Mouse (Mus musculus): Measurements from ENCODE around the gene Cck. TPM values are rescaled to one million over a fixed set of nuclear protein-coding genes. Genes with fewer than 3 reads are reported as not detected.

Gene Cck
- 100 to 1,000 TPM; 541 to 561 TPM for total RNA-seq (2021)
- long read RNA-seq, experiment 1, transcript Cck-203 (2 exons, 783 nt) = minor isoform, 13 of 319 reads
- long read RNA-seq, experiment 1, transcript Cck-201 (3 exons, 691 nt) = major isoform, 183 of 319 reads
- long read RNA-seq, experiment 1, partial matches to known transcripts = 0 of 319 reads
- long read RNA-seq, experiment 1, other reads (novel, unspliced or antisense) = 123 of 319 reads
- long read RNA-seq, experiment 2, transcript Cck-201 (3 exons, 691 nt) = major isoform, 419 of 769 reads
- long read RNA-seq, experiment 2, transcript Cck-202 (3 exons, 385 nt) = minor isoform, 10 of 769 reads
- long read RNA-seq, experiment 2, transcript Cck-203 (2 exons, 783 nt) = minor isoform, 23 of 769 reads
- long read RNA-seq, experiment 2, partial matches to known transcripts = 0 of 769 reads
- long read RNA-seq, experiment 2, other reads (novel, unspliced or antisense) = 317 of 769 reads

DNA sequence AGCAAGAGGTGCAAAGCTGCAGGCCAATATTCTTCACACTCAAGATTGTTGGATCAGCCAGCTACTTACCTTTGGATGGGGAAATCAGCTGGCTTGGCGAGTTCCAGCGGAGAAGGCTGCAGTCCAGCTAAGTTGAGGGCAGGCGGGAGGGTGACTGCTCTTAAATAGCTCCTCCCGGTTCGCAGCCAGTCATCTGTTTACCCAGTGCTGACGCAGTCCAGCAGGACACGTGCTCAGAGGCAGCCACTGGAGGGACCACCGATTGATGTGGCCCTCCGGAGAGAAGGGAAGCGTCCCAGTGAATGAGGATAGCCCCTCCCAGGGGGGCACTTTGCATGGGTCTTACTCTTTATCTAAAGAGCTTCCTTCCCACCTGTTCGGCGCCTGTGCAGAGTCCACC lies at the start of gene Cck:
TSS of gene Cck (minus strand) at position 166 of the 400 bp plus-strand sequence.
- peak in 1 of 2 experiments; percentile 51 for DNase-seq (ENCODE audit: low spot score in 2 of 2)

DNA sequence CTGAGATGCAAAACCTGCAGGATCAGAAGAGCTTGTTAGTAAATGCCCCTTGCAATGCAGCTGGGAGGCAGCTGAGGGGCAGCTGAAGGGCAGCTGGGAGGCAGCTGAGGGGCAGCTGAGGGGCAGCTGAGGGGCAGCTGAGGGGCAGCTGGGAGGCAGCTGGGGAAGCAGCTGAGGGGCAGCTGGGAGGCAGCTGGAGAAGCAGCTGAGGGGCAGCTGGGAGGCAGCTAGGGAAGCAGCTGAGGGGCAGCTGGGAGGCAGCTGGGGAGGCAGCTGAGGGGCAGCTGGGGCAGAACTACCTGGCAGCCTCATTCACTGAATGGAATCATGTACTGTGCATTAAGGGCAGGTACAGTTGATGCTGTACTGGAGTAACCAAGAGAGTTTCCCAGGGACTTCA lies 46.0 kb upstream of the Cck start:
- DNase-seq (ENCODE audit: low spot score in 2 of 2) = no peak

DNA sequence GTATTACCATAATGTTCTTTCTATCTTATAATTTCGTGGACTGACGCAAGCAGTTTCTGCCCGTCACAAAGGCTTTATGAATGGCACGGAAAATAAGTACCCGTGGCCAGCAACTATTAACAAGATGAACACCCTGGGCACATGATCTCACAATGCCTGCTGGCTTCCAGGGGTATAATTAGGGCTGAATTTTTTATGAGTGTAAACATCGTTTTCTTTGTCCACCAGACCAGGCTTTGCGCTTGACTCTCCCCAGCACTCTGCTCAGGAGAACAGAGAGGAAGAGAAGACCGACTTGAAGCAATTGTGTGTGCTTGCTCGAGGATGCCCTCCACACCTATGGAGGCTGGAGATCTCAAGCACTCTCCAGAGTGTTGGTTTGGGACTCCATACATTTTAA lies 37.1 kb upstream of the Cck start:
- DNase-seq (ENCODE audit: low spot score in 2 of 2) = no peak

DNA sequence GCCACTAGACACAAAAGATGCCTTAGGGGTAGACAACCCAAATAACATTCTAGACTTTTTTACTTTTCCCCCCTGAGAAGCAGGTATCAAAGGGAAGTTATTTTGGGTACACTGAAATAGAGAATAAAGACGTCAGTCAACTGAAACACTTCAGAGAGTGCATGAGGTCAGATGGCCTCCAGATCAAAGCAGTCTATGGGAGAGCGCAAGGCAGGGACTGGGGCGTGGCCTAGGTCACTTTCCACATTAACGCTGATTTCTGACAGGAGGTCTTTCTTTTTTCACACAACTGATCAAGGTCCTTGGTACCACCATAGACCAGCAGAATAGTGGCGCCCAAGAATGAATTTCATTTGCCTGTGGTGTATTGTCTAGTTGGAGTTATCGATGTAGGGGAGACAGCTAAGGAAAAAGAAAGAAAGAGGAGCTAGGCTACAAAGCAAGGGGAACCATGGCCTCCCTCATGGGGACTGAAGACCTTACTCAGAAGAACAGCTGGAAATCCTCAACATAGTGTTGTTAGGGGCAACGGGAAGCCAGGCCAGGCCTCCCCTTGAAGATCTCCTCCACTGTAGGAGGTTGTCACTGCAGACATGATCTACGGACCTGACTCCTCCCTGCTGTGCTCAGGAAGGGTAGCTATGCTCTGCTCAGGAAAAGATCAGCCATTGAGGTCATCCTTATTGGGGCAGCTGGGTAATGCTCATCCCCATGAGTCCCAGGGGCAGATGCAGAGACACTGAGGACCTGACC lies 33.3 kb upstream of the Cck start:
- no peak for DNase-seq (ENCODE audit: low spot score in 2 of 2)

DNA sequence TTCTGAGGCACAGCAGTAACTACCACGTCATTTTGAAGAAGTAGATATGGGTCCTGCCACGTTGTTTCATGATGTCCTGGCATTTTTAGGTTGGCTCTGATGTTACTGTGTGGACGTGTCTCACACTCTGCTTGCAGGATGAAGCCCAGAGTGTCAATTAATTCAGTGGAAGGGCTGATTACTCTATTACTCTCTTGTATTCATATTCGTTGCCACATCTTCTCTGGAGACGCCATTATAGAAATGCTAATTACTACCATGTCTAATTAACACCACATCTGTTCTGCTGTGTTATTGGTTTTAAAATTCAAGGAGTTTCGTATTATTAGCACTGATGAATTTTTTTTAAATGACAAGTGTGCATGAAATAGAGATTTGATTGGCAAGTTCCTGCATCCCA lies 30.7 kb upstream of the Cck start:
- DNase-seq (ENCODE audit: low spot score in 2 of 2) = no peak

DNA sequence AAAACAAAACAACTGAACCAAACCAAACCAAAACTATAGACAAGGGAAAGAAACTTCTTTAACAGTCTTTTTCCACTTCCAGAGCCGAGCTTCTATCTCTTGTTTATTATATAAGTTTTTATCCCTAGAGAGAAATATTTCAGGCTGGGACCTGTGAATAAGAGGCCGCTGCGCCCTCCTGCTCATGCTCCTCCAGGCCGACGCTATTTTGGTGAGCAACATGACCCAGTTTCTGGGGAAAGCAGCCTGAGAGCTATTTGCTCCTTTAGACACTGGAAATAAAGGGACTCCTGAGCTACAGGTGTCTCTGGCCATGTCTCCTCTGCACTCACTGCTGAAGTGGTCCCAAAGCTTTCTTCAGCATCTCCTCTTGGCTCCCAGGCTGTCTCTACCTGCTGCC lies 24.6 kb upstream of the Cck start:
- DNase-seq (ENCODE audit: low spot score in 2 of 2) = no peak

DNA sequence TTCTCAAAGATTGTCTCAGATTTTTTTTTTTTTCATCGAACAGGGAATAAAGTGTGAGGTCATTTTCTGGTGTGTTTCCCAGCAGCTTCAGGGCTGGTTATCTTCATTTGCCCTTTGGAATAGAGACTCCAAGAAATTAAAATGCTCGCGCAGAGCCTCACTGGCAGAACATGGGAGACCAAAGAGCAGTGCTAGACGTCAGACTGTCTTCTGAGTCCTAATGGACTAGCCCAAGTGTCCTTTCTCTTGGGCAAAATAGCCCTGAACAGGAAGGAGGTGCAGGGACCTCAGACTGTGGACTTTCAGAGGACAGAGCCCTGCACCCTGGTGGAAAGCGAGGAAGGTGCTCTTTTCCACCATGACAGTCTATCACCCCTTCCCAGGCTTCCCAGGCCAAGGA lies 19.0 kb upstream of the Cck start:
- DNase-seq (ENCODE audit: low spot score in 2 of 2) = no peak

DNA sequence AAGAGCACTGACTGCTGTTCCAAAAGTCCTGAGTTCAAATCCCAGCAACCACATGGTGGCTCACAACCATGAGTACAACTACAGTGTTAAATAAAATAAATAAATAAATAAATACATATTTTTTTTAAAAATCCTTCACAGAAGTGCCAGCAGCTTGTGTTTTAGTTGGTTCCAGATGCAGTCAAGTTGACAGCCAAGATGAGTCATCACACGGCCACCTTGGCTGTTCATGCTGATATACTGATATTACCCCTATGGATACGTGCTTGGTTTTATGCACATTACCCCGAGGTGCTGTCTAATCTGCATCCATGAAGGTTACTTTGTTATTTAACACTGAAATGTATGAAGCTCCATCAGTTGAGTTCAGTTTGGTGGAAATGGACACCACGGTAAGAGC lies 16.4 kb upstream of the Cck start:
- no peak for DNase-seq (ENCODE audit: low spot score in 2 of 2)

DNA sequence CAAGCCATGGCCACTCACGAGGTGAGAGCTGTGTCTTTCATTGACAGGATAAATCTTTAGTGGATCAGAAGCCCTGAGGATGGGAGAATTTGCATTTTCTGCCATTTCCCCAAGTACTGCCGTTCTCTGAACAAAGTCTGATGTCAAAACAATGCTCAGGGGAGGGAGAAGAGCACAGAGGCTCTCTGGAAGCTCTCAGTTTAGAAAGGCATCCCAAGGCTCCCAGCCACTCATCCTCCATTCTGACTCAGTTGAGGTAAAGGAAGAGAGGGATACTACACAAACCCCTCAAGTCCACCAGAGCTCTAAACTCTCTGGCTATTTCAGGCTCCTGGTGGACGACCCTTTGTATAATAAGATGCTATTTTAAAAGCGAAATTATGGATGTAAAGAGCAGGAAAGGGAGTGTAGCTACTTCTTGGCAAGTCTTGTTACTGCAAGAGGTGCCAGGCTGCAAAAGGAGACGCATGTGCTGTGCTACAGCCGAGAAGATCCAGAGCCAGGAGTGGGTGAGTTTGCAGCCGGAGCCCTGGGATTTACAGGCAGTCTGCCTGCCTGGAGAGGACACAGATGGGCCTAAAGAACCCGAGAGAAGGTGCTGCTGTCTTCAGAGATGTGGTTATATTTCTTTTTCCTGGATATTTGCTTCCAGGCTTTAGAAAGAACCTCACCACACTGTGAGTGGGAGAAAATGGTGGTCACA lies 11.1 kb upstream of the Cck start:
- peak; percentile 40 to 67 for DNase-seq (ENCODE audit: low spot score in 2 of 2)

DNA sequence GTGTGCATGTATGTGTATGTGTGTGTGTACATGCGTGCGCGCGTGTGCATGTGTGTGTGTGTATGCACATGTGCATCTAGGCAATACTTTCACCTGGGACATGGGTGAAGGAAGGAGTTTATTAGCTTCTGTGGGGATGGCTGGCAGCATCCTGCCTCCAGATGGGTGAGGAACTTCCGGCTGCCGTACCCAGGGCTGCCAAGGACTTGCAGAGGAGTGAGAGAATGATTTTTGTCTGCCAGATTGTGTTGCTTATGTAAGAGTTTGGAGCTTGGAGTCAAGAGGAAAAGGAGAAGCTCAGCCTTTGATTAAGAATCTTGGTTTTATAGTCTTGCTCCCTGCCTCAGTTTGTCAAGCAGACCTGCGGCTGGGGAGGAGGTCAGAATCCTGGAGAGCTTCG lies 9.9 kb upstream of the Cck start:
- peak; percentile 57 to 81 for DNase-seq (ENCODE audit: low spot score in 2 of 2)

DNA sequence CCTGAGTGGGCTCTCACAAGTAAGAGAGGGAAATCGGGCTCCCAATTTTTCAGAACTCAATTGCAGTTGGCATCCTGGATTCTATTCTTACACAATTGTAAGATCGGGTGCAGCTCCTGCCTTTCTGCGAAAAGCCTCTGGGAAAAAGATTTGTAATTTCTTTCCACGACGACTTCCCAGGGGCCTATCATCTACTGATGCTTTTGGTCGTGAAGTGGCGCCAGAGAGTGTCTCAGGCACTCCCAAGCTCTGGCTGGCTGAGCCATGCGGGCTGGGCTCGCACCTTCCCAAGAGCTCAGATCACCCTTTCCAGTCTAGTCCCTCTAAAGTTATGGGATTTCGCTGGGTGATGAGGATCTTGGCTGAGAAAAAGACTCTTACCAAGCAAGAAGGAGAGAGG lies 608 bp upstream of the Cck start:
- DNase-seq (ENCODE audit: low spot score in 2 of 2) = no peak

DNA sequence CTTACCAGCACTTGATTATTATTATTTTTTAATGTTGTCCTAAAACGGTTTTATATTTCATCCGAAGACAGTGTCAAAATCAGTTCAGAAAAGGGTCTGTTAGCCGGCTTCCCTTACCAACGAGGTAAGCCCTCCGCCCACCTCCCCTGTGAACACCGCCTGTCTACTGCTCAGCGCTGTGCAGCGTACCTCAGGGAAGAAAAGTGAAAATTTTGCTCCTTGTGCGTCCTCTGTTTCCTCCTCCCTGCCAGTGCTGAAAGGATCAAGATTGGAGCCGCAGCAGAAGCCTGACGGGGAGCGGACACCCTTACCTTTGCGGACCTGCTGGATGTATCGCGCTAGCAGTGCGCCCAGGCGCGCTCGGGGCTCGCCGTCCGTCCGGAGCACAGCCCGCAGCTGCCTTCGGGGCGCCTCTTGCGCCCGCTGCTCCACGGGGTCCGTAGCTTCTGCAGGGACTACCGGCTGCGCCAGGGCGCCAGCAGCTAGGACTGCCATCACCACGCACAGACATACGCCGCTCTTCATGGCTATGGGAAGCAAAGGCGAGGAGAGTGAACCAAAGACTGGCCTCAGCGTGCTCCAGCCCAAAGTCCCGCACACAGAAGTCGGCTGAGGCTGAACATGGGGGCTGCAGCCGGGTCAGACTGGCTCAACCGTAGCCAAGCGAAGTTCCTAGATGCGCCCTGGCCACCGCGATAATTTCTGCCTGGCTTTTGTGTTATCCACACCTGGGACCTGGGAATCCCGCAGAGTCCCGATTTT lies 1.3 kb downstream of the Cck start:
- DNase-seq (ENCODE audit: low spot score in 2 of 2) = no peak

DNA sequence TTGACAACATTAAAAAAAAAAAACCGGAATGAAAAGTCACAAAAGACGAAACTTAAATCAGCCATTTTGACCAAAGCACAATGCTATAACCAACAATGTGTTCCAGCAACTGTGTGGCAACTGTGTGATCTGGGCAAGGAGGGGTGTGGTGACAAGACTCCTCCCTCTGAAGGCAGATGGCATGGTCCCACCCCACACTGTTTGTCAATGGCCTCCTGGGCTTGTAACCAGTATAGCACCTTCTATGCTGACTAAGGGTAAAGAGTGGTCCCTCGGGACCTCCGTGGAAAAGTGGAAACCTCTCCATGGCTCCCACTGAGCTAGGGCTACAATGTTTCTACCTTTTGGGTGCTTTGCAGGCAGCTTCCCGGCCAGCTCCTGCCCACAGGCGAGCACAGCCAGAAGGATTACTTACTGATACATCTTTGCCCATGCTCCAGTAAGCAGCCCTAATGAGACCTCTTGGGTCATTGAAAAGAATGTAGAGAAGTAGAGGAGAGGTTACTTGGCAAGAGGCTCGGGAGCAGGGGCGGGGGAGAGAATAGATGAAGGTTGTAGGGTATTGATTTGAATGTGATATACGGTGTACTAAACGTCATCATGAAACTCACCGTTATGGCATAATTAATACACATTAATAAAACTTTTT lies 3.8 kb downstream of the Cck start:
- no peak for DNase-seq (ENCODE audit: low spot score in 2 of 2)

DNA sequence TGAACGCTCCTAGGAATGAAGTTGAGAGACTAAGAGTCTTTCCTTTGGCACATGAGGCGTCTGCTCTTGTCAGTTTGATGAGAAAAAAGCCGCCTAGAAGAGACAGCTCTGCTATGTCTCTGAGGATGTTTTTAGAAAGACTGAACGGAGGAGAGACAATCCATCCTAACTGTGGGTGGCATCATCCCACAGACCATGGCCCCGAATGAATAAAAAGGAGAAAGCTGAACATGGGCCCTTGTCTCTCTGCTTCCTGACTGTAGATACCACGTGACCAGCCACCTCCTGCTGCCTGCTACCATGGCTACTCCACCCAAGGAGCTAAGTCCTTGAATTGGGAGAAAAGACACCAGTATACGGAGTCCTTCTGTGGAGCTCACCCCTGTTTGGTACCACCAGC lies 8.3 kb downstream of the Cck start:
- DNase-seq (ENCODE audit: low spot score in 2 of 2) = no peak

DNA sequence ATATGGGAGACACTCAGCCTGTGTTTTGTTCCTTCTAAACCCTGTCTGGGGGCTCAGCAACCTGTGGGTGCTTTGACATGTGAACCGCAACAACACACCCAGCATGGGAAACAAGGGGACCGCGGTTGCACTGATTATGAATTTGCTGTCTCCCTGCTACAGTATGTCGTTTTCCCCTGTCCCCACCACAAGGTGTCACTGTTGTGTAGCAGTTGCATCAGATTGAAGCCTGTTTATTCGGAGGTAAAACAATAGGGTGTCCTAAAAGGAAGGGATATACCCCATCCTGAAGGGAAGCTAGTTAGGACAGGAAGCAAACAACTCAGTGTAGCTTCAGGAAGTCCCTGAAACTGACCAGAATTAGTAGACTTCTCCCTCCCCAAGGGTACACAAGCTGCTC lies 16.0 kb downstream of the Cck start:
- DNase-seq (ENCODE audit: low spot score in 2 of 2) = peak; percentile 70 to 85

DNA sequence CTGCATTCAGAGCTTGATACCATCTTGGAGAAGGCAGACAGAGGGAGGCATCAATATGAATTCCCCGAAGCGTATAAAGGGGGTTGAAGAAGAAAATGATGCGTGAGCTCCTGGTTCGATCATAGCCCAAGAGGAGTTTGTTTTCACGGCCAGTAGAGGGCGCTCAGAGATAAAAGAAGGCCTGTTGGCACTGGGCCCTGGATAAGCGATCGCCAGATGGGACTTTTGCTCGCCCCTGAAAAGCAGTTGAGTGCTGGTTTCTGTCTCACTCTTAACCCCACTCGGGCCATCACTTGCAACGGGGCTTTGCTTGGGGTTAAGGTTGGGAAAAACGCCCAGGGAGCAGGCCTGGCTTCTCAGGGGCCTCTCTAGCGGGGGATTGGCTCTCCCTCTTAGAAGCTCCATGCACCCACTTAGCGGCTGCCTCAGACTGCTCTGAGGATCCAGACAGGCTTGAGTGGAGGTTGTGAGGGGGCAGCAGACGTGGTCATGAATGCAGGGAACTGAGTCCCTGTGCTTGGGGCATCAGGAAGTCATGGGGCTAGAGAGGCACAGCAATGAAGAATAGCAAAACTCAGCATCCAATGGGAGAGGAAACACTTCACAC lies 18.1 kb downstream of the Cck start:
- DNase-seq (ENCODE audit: low spot score in 2 of 2) = peak; percentile 77 to 82

DNA sequence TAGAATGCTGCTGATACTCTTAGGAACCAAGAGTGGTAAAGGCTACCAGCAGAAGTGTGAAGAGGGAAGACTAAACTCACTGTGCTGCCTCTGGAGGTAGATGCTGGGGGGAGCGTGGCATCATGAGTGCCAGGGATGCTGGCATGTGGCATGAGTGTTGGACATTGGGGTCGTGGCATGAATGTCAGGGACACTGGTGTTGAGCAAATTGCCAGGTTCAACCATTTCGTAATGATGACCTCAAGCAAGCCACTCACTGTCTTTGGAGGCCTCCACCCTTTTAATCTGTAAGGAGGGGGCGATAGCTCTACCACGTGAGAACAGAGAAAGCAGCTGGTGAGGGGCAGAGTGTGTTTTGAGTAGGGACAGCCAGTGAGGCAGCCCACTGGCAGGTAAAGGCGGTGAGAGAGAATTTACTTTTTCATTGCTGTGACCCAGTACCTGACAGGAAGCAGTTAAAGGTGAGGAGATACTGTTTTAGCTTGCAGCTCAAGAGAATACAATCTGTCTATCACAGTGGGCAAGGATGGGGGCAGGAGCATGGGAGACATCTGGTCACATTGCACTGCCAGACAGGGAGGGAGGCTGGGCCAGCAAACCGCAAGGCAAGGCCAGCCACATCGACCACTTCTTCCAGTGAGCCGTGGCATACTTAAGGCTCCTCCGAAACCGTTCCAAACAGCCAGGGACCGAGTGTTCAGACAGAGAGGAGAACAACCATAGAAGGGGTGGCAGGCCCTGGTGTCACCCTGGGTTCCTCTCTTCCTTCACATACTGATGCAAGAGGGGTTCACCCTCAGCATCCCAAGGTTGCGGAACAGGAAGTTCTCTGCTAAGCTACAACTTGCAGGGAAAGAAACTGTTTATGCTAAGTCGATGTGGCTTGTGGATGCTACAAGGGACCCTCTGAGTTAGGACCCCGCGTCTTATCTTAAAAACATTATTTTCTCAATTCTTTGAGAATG lies 19.7 kb downstream of the Cck start:
- no peak for DNase-seq (ENCODE audit: low spot score in 2 of 2)

DNA sequence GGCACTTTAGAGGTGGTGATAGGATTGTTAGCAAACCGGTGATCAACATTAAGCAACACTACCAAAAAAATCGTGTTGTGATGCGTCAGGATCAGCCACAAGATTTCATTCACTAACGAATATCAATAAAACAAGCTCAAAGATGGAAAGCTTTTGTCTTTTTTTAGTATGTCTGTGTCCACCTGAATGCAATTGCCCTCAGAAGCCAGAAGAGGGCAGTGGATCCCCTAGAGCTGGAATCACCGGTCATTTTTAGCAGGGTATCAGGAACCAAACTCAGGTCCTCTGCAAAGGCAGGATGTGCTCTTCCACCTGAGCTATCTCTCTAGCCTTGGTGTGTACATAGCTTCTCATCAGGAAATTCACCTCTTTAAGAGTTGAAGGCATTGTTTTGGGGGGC lies 20.7 kb downstream of the Cck start:
- no peak for DNase-seq (ENCODE audit: low spot score in 2 of 2)

DNA sequence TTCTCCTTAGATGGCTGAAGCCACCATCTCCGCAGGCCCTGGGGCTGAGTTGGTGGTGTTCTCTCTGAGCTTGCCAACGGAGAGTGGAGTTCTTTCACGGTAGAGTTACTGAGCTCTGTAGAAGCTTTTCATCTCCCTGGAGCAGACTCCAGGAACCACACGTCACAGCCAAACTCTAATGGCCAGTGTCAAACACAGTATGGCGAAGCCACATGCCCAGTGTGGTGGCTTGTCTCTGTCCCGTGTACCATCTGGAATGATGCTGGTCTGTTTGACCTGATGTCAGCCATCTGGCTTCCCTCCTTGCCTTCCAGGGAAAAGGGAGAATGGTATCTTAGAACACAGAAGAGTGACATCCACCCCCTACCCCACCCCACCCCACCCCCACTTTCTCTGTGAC lies 25.8 kb downstream of the Cck start:
- DNase-seq (ENCODE audit: low spot score in 2 of 2) = no peak

Data from layer of hippocampus, postnatal 14 days (tissue).